Mouse (Mus musculus) testis, postnatal 14 days (tissue): ENCODE data around the gene Urod.

Experiments
- DNase-seq: peaks from one replicate; pipeline ENCODE4 v3.0.0; 2021; ENCODE audit warnings: low spot score

Urod gene

DNA sequence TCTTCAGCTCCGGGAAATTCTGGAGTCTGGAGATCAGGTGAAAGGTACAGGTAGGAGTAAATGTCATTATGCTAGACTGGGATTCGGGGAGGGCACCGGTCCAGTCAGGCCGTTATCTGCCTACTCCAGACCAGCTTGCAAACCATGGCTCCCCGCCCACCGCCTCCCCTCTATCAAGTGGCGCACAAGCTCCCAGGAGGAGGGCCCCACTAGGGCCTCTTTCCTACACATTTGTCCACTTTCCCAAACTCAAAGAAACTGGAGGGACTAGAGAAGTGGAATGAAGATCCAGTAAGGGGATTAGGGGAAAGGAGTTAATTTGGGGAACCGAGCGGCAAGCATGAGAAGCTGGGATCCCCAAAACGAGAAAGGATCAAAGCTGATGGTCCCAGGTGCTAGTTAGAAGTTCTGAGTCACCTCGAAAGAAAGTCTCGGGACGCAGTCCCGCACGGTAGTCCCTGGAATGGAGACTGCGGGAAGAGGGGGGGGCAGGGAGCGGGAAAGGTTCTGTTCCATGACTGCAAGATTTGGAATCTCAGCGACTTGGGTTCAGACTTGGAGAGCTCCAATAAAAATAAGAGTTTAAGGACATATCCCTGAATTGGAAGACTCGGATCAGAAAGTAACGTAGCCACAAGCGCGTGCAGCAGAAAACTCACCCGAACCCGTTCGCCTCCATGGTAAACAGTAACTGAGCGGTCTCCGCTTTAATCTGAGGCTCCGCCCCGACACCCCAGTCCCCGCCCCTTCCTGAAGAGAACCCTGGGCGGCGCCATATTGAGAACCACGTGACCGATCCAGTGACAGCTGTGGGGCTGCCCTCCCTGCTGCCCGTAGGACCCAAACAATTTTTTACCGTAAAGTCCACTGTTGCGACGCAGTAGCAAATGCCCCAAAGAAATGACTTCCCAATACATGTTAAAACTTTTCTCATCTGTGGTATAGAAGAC, at the start of gene Urod:
Urod (minus strand) TSS at position 742 of the 950 bp plus-strand sequence.
- DNase-seq: peak; percentile 96

DNA sequence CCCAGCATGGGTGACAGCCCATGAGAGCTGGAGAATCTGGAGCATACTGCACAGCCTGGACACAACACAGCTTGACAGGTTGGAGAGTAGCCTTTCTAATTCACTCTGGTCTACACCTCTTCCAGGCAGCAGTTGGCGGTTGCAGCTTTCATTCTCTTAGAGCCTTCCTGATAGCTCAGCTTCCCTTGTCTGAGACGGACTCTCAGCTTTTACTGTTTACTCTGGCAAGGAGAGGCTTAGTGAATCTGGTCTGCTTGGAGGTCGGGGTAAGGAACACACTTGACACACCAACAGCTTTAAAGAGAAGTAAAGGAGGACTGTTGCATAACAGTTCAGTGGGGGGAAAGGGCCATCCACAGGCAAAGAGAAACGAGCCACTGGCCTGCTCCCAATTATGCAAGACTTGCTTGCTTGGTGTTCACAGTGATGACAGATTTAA, 47.1 kb upstream of the Urod start:
- no peak for DNase-seq

DNA sequence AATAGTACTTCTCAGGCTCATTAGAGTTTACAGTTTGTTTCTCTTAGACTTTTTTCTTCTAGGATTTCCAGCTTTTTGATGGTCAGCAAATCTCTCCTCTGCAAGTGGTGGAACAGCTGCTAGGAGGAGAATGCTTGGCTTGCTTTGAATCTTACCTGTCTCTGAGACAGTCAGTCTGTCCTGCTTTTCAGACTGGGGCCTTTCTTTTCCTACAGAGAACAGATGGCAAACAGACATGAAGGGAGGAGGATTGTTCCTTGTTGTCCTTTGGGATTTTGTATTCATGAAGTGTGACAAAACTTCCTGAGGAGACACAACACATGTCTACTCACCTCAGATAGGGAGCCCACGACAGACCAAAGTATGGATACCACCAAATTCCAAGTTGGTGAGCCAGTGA, 46.6 kb upstream of the Urod start:
- DNase-seq: no peak

DNA sequence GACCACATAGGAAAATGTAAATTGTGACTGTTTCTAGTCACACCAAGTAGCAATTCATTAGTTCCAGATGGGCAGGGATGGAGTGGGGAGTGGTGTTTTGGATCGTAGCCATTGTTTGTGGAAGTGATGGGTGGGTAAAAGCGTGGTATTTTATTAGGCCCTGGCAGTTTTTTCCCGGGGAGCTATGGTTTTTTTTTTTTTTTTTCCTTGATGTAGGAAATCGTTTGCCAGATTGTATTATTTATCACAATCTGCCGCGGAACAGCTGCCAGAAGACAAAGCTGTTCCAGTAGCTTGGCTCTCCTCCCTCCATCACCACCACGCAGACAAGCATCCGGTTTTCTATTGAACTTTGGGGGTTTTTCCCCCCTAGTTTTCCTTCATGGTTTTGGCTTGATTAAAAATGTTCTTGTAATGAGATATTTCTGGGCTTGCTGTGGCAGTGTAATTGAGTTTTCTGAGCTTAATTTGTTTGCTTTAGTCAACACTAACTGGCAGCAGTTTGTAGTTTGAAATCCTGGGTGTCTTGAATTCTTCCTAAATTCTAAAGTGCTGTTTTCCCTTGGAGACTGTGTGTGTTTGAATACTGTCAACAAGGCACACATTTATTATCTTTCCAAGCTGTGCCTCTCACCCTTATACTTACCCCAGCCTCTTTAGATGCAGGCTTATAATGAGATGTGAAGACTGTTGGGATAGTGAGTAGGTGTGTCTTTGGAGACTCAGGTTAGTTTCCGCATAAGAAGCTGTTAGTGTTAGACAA, 45.9 kb upstream of the Urod start:
- no peak for DNase-seq

DNA sequence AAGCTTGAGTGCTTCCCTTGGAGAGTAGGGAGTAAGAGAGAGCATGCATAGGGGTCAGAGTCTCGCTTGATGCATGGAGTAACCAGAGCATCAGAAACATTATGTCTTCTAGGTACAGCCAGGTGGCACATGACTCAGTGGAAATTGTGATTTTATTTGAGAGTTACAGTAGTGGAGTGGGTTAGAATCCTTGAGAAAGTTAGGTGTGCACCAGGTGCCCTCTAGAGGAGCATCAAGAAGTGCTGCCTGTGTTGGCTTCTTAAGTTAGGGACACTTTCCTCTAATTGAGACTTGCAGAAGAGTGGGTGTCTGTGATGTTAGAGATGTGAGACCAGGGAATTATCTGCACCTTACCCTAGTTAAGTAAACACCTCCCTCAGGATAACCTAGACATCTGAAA, 36.9 kb upstream of the Urod start:
- DNase-seq: no peak

DNA sequence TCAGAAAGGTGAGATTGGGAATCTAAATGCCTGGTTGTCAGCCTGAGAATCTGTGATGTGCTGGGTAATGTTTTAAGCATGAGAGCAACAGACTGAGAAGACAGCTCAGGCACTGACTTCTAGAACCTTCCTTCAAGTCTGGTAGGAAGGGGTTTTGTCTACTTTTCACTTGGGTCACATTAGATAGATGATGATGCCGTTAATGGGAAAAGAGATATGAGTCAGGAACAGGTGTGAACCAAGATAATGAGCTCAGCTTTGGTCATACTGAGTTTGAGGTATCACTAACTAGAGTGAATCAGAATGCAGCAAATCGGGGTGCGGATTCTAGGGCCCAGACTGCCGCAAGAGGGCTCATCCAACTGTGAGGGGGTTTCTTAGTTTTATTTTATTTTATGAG, 29.3 kb upstream of the Urod start:
- no peak for DNase-seq

DNA sequence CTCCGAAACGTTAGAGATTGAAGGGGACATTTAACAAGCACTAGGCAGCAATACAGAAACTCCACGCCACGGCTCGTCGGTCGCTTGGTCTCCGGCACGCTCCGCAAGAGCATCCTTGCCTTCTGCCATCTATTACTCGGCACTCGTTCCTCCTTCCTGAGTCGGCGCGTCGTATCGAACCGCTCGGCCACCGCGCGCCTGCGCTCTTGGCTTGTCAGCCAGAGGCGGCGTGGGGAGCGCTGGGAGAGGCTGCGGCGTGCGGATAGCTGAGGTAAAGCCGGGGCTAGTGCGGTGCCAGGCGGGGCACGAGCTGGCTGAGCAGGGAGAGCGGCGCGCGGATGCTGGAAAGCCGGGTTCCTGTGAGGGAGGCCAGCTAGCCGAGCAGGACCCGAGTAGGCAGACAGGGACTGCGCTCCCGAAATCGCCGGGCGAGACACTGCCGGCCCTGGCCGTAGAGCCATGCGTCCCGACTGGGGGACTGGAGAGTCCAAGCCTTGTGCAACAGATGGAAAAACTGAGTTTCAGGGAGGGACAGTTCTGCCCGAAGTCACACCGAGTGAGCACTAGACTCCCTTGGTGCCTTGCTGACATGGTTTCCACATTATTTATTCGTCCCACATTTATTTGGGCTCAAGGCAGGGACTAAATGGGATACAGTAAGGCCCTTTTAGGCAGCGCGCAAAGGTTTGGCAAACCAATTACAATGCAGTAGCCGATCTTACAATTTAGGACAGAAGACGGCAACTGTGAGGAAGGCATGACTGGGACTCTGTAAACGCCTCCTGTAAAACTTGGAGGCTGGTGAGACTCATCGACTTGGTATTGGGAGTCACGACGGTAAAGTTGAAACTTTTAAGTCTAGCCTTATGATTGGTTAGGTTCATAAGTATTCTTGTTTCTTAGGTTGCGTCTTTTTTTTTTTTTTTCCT, 25.3 kb upstream of the Urod start, which contains the start of gene Eif2b3:
Eif2b3 (plus strand) TSS at position 197 of the 929 bp plus-strand sequence.
- DNase-seq: peak; percentile 93

DNA sequence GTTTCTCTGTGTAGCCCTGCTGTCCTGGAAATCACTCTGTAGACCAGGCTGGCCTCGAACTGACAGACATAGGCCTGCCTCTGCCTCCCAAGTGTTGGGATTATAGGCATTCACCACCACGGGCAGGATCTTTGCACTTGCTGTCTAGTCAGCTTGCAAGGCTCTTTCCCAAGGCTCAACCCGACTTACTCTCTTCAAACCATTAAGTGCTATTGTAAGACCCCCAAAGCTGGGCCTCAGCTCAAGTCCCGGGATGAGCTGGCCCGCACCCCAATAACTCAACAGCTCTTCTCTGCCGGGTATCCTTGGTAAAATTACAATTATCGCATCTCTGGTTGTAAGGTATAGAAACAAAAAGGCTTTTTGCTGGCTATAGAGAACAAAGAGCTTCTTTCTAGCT, 24.1 kb upstream of the Urod start:
- no peak for DNase-seq

DNA sequence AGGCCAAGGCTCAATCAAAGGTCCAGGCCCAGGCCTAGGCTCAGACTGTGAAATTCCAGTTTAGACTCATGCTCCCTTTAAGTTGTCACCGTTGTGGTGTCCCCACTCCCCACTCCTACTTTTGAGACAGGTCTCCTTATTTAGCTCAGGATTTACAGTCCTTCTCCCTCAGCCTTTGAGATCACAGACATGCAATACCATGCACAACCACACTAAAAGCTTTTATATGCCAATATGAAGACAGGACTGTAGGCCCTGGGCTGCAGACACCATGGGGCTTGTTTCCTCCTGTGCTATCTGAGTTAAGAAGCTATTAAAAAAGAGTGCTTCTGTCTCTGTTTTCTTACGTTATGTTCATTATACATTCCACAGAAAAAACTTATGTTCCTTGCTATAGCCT, 23.5 kb upstream of the Urod start:
- no peak for DNase-seq

DNA sequence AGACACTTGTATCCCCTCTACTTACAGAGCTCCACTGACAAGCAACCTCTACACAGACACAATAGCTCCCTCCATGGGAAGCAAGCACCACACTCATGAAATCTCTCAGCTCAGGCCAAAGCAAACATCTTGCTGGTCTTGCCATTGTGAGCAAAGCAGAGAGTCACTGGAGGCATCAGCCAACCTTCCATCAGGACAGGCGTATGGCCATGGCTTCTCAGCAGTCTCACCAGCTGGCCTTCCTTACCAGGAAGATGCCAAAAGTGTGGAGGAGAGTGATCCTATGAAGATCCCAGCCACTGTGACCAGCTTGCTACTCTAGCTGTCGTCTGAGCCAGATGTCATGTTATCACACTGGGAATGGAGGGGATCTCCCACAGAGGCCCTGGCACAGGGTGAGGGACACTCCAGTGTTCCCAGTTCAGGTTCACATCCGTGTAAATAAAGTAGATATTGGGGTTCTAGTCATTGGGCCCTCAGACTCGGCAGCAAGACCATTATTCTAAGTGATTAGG, 20.7 kb upstream of the Urod start:
- no peak for DNase-seq

DNA sequence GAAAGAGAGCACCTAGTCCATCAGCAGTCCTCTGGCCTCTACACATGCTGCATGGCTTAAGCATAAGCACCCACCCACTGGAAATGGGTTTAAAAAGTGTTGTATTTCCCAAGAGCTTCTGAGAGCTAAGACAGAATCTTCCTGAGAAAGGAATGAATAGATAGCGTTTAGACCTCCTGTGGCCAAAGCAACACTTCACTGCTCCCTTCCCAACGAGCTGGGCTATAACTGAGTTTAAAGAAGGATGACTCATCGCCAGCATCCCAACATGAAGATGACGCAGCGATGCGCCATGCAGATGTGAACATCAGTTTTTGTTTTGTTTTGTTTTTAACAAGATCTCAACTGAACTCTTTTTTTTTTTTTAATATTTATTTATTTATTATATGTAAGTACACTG, 19.4 kb upstream of the Urod start:
- no peak for DNase-seq

DNA sequence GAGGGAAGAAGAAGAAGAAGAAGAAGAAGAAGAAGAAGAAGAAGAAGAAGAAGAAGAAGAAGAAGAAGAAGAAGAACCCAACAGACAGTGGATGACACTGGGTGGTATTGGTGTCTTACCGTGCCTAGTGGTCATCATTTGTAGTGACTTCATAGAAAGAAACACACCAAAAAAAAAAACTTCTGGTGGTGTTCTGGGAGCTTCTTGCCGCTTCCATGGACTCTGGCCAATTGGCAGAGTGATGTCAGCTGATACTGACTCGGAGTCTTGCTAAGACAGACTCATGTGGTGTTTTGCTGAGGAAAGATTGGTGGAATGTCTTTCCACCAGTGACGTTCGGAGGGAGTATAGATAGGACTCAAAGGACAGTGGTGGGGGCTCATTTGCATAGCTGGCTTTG, 16.0 kb upstream of the Urod start:
- DNase-seq: no peak

DNA sequence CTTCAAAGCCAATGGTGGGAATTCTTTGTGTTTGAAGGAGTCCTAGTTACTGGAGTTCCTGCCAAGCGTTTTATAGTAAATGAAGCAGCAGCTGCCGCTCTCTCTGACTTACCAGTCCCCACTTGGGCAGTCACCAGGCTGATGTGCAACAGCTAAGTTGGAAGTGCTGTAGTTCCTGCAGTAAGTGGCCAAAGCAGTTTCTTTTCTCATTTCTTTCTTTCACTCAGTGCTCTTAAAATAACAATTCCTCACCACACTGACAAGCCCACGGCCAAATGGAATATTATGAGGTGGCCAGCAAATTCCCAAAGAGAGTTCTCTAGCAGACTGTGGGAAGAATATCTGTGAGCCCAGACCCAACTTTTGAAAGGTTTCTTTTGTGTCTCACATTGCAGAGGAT, 12.8 kb upstream of the Urod start:
- no peak for DNase-seq

DNA sequence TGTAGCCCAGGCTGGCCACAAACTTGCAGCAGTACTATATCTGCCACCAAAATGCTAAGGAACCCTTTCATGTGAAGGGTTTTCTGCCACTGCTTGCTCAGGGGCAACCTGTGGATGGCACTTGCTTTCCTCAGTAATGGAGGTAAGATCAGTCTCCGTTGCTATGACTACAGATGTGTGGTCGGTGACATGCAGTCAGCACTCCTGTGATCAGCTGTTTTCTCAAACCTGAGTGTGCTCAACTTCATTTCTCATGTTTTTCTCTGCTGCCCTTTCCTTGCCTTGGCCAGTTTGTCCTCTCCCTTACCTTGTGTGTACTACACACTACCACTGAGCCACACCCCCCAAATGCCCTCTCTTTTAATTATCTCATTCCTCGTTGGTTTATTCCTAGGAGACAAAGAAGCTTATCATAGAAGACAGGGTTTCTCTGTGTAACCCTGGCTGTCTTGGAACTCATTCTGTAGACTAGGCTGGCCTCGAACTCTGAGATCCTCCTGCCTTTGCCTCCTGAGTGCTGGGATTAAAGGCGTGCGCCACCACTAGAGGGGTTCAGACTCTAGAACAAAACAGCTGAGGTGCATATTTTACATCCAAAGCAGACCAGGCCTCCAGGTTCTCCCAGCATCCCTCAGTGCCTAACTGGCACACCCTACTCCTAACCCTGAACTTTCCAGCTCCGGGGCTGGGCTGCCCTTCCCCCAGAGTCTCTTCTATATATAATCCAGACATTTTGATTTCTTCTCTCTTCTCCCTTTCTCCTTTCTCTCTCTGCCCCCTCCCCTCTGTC, 11.6 kb upstream of the Urod start:
- DNase-seq: no peak

DNA sequence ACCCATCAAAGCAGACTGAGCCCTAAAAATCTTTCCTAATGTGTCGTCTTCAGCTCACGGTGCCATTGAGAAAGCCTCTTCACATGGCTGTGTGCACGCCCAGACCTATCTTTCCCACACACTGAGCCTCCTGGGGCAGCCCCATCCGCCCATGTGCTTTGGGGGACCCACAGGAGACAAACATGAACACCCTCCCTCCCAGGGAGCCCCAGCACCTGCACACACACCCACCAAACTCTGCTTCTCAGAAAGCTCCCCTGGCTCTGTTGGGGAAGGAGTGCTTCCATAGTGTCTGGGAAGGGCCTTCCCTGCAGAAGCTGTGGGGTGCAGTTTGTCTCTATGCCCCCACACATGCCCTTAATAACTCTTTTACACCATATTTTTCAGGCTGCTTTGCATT, 10.4 kb upstream of the Urod start:
- no peak for DNase-seq

DNA sequence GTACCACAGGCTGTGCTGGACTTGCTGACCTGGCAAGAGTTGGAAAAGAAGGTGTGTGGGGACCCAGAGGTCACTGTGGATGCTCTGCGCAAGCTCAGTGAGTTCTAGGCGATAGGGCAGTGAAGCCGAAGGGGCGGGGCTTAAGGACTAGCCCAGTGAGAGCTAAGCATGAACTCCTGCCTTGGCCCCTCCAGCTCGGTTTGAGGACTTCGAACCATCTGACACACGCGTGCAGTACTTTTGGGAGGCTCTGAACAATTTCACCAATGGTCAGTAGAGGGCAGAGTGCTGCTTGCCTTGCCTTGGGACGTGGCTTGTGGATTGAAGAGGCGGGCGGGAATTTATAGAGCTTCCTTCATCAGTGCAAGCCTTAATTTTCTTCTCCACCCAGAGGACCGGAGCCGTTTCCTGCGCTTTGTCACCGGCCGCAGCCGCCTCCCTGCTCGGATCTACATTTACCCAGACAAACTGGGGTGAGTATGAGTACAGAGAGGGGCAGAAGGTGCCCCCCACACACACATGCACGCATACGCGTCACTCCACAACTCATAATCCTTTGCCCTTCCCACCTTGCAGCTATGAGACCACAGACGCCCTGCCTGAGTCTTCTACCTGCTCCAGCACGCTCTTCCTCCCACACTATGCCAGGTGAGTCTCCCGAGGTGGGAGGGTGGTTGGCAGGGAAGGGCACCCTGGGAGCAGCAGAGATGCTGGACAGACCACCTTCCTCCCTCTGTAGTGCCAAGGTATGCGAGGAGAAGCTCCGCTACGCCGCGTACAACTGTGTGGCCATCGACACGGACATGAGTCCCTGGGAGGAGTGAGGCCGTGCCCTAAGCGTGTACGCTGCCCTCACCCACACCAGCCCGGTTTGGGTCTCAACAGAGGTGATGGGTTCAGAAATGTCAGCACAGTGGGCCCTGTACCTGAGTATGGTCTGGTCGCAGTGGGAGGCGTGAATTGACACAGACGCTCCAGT, 8.6 kb upstream of the Urod start:
- peak; percentile 64 for DNase-seq

DNA sequence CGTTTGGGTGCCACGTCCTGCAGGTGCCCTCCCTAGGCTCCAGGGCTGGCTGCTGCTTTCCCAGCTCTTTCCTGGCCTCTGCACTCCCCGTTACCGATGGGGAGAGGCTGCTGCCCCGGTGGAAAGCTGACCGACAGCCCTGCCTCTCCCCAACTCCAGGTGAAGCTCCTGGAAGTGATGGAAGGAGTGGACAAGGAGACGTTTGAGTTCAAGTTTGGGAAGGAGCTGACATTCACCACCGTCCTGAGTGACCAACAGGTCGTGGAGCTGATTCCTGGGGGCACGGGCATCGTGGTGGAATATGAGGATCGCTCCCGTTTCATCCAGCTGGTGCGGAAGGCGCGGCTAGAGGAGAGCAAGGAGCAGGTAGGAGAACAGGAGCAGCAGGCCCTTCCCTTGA, 7.7 kb upstream of the Urod start:
- no peak for DNase-seq

DNA sequence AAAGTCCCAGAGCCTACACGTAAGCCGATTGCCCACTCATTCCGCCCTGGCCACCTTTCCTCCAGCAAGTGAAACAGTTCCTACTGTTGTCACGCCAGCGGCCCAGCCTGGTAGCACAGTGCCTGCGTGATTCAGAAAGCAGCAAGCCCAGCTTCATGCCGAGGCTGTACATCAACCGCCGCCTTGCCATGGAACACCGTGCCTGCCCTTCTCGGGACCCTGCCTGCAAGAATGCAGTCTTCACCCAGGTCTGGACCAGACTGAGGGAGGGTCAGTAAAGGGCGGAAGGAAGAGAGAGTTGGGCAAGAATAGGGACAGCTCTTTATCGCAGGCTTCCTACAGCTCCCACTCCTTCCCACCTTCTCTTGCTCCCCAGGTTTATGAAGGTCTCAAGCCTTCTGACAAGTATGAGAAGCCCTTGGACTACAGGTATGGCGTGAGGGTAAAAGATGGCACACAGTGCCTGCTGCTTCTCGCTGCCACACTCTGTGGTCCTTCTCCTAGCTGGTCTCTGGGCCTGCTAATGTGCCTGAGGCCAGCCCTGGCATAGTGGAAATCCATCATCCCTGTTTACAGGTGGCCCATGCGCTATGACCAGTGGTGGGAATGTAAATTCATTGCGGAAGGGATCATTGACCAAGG, 5.4 kb upstream of the Urod start:
- no peak for DNase-seq

DNA sequence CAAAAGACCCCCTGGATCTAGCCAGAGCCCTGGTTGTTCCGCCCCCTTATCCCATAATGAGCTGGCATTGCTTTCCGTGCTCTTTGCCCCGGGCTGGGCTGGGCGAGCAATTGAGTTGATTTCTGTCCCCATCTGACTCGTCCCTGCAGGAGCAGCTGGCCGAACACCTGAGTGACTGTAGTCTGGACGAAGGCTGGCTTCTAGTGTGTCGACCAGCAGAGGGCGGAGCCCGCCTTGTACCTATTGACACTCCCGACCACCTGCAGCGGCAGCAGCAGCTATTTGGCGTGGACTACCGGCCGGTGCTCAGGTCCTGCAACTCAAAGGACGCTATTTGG, 1.6 kb upstream of the Urod start:
- peak; percentile 59 for DNase-seq
